Mouse (Mus musculus): Measurements from ENCODE around the gene Gpnmb.

The Gpnmb gene

DNA sequence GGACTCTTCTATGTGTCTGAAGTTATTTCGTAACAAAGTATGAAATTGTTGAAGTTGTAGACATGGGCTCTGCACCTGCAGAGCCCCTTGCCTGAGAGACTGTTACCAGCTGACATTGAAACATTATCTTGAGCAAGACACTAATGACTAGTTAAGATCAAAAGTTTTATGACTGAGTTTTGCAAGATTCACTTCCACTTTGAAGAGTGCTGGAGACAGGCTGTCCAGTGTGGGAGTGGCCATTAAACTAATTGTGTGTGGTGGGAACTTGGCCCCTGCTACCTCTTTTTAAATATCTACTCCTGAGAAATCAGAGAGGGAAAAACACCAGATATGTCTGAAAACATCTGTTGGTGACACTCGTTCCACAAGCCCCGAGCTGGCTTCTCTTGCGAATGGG lies 5.1 kb upstream of the Gpnmb start:
- no peak for DNase-seq (ENCODE audit: low read depth)

- no peak for DNase-seq (ENCODE audit: low read depth)
Measured at GRCm38 (mm10) chr6:49032783-49033182, 3.6 kb upstream of the Gpnmb start.

DNA sequence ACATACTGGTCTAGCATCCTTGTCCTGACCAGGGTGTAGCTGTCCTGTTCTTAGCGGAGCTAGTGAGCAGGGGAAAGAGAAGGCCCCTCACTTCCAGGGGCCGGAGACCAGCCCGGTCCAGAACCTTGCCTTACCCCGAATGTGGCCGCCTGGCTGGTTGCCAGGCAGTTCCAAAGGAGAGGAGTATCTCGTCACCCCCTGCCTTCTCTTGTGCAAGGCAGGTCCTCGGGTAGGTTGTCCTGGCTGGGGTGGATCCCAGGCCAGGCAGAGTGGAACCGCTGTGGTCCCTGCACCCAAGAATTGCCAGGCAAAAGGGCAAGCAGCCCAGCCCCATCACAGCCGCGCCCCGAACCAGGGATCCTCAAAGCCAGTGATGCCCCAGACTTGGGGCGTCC lies 919 bp downstream of the Gpnmb start:
- no peak for DNase-seq (ENCODE audit: low read depth)

DNA sequence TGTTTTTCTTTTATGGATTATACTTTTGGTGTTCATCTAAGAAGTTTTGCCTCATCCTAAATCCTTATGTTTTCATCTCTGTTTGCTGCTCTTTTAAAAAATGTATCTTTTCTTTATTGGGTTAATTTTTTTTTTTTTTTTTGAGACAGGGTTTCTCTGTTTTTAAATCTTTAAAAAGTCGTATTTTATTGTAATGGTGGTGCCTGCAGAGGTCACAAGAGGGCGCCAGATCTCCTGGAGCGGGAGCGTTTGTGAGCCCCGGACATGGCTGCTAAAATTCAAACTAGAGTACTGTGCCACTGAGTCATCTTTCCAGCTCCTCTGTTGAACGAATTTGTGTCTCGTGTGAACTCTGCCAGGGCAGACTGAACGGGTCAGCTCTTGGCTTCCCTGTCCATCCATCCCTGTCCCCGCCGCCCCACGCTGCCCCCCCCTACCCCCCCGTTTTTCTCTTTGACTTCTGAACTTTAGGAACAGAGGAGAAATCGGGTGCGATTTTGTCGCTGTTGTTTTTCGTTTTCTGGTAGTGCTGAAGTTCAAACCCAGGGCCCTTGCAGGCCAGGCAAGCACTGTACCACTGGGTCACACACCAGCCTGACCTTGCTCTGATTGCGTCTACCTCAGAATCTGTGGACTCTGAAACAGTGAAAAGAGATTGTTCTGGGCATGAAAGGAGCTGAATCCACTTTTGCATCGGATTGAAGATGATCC lies 3.3 kb downstream of the Gpnmb start:
- DNase-seq (ENCODE audit: low read depth) = peak; percentile 48

DNA sequence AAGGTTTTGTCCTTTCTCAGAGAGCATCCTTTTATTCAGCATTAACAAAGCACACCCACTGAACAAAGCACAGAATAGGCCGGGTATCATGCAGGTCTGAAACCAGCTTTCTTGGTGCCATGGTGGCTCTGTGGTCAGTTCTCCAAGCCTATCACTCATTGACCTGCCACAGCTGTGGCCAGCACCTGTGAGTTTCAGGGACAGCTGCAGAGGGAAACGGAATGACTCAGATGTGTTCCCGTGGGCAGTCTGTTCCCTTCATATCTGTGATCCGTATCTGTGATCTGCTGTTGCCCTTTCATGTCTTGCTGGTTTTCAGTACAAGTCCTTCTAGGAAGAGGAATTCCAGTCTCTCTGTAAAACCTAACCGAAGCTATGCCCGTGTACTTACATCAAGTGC lies 10.2 kb downstream of the Gpnmb start:
- no peak for DNase-seq (ENCODE audit: low read depth)

DNA sequence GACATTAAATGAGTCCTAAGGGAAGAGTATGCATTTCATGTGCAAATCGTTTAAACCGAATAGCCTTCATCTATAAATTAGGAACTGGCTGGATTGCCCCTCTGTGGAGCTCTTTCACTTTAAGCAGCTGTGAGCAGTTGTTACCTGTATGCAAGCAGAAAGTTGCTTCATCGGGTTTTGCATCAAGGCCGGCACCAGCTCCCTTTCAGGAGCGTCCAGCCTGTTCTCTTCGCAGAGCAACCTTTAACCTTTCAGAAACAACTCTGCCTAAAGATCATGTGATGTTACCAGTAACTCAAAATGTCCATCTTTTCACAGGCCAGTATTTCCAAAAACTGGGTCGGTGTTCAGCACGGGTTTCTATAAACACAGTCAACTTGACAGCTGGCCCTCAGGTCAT lies 10.6 kb downstream of the Gpnmb start:
- DNase-seq (ENCODE audit: low read depth) = no peak

DNA sequence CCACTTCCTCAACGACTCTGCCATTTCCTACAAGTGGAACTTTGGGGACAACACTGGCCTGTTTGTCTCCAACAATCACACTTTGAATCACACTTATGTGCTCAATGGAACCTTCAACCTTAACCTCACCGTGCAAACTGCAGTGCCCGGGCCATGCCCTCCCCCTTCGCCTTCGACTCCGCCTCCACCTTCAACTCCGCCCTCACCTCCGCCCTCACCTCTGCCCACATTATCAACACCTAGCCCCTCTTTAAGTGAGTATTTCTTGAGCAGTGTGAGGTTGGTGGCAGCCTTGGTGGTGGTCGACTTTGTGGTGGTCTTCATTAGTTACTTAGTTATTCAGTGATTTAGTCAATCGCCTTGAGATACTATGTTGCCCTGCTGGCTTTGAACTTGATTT lies 11.5 kb downstream of the Gpnmb start:
- no peak for DNase-seq (ENCODE audit: low read depth)

- DNase-seq (ENCODE audit: low read depth) = no peak
Measured at GRCm38 (mm10) chr6:49048395-49048794, 12.0 kb downstream of the Gpnmb start.

GRCm38 (mm10) chr6:49050677-49051410 lies 14.5 kb downstream of the Gpnmb start:
- no peak for DNase-seq (ENCODE audit: low read depth)

GRCm38 (mm10) chr6:49052191-49052590 lies 15.8 kb downstream of the Gpnmb start:
- DNase-seq (ENCODE audit: low read depth) = no peak

GRCm38 (mm10) chr6:49055256-49055733 lies 18.9 kb downstream of the Gpnmb start:
- DNase-seq (ENCODE audit: low read depth) = no peak

GRCm38 (mm10) chr6:49056009-49056408 lies 19.7 kb downstream of the Gpnmb start:
- DNase-seq (ENCODE audit: low read depth) = no peak

DNA sequence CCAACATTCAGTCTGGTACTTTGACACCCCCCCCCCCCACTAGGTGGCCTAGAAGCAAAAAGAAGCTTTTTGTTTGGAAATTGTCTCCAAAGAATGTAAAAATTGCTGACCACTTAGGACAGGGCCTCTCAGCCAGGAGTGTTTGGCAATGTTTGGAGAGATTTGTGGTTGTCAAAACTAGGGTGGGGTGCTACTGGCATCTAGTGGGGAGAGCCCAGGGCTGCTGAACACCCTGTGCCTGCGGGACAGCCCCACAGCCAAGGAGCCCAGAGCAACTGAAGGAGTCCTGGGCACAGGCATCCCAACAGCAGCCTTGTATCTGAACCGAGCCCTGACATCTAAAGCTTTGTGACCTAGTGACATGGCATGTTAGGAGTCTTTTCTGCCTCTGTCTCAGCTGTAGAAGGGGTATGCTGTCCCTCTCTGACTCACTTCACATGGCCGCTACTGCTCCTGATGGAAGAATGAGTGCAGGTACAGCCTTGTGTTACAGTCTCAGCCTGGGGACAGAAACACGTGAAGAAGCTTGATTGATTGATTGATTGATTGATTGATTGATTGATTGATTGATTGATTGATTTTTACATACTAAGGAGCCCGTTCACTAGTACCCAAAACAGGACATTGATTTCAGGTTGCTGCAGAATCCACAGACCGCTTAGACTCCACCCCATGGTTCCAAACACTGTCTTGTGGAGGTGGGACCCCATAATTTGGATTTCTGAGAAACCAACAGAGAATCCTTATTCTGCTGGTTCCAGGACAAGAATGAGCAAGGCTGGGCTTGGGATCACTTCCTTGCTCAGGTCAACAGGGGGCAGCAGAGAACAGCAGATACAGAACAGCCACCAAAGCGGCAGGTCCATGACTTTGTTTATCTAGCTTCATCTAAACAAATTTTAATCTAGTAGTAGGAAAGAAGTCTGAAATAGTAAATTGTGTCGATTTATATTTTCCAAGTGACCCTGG lies 21.0 kb downstream of the Gpnmb start:
- DNase-seq (ENCODE audit: low read depth) = no peak

DNA sequence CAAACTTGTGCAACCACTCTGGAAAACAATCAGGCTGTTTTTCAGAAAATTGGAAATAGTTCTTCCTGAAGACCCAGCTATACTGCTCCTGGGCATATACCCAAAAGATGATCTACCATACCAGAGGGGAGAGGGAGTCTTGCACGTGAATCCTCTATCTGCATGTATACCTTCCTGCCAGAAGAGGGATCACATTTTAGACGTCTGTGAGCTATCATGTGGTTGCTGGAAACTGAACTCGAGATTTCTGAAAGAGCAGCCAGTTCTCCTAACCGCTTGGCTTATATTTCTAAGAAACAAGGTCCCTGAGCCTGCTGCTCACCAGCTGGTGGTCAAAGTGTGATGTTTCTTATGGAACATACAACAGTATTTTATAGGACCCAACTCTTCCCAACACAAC lies 32.0 kb downstream of the Gpnmb start:
- DNase-seq (ENCODE audit: low read depth) = no peak

DNA sequence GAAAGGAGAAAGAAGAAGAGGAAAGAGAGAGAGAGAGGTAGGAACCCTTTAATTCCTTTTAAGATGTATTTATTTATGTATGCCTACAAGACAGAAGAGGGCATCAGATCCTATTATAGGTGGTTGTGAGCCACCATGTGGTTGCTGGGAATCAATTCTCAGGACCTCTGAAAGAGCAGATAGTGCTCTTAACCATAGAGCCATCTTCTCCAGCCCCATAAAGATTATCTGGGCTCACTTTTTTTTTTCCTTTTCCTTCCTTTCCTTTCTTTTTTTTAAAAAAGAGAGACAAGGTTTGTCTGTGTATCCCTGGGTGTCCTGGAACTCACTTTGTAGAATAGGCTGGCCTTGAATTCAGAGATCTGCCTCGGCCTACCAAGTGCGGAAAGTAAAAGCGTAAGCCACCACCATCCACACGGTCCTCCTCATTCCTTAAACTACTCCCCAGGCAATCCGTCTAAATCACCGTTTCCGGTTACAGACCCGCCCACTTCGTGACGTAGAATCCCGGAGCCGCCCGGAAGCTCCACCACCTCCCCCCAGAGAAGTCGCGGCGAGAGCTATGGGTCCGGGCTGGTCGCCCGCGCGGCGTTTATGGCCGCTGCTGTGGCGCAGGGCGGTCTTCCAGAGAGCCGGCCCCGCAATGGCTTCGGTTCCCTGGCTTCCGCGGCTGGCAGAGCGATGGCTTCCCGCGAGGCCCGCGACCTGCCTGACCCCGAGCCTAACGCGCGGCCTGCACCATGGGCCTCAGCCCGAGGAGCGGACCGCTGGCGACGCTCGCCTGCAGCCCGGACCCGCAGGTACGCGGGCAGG lies 37.2 kb downstream of the Gpnmb start, which contains the start of gene Malsu1:
TSS of gene Malsu1 (plus strand) at position 492 of the 813 bp plus-strand sequence.
- DNase-seq (ENCODE audit: low read depth) = peak; percentile 85

DNA sequence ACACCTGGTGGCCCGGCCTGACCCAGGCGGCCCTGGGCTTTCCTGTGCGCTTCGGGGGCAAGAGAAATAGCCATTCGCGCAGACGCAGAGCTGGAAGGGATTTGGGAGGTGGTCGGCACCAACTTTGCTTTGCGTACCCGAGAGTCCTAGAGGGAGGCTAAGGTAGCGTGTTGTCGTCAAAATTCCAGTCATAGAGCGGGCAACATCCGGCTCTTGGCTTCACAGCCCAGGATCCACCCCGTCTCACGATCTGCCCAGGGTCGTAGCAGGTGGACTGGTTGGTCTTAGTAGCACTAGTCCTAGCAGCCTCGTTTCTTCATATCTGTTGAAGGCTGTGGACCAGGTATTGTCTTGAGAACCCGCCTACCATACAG lies 37.8 kb downstream of the Gpnmb start:
- no peak for DNase-seq (ENCODE audit: low read depth)

DNA sequence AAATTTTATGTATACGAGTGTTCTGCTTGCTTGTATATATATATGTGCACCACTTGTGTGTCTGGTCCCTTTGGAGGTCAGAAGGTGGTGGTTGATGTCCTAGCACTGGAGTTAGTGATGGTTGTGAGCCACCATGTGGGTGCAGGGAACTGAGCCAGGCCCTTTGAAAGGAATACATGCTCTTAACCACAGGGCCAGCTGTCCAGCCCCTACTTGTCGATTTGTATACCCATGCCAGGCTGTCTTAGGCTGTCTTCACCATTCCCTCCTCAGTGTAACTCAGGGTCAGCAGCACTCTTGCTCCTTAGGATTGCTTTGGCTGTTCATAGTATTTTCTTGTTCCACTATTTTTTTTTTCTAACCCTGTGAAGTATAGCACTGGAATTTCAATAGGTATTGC lies 41.5 kb downstream of the Gpnmb start:
- no peak for DNase-seq (ENCODE audit: low read depth)

DNA sequence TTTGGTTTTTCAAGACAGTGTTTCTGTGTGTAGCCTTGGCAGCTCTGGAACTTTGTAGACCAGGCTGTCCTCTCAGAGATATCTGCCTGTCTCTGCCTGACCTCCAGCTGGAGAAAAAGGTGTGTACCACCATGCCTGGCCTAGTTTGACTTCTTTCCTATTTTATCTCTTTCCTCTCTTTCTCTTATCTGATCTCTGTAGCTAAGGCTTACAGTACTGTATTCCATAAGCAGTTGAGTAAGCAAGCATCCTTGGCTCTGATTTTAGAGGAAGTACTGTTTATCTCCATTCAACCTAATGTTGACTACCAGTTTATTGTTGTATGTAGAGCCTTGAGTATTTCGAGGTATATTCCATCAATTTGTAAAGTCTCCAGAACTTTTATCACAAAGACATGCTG lies 43.0 kb downstream of the Gpnmb start:
- no peak for DNase-seq (ENCODE audit: low read depth)

- DNase-seq (ENCODE audit: low read depth) = no peak
Measured at GRCm38 (mm10) chr6:49083008-49083407, 46.7 kb downstream of the Gpnmb start.

DNA sequence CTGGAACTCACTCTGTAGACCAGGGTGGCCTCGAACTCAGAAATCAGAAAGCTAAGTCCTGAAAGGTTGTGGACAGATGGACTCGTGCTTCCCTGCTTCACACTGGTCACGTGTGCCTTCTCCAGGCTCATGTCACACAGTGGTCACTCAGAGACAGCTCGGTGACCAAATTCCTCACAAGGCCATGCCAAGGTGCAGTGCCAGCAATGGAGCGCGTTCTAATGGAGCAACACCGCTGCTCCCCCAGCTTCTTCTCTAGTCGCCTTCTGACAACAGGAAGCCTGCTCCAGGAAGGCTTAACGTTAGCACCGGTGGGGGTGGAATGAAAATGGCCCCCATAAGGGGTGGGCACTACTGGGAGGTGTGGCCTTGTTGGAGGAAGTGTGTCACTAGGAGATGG lies 58.6 kb downstream of the Gpnmb start:
- DNase-seq (ENCODE audit: low read depth) = no peak

DNA sequence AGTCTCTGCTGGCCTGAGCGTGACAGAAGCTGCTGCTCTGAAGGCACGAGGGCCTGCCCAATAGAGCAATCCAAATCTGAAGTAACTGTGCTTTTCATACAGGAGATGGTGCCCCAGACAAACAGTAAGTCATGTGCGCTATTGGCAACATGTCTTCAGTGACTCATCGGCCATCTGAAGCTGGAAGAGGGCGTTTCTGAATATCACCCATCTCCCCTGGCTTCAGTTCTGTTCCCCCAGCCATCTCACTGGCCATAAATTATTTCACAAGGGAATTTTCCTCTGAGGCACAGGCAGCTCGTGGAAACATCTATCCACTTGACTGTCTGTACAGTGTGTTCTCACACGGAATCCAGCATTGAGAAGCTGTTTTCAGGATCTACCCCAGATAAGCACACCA lies 60.1 kb downstream of the Gpnmb start:
- peak; percentile 97 for DNase-seq (ENCODE audit: low read depth)

Measured in fibroblast of lung, adult 2 months (primary cell).